Mouse (Mus musculus): ENCODE data around the gene Ubash3b. TPM values are rescaled to one million over a fixed set of nuclear protein-coding genes. Genes with fewer than 3 reads are reported as not detected.

Gene Ubash3b
- polyA plus RNA-seq, 1 experiment = 85.5 TPM

DNA sequence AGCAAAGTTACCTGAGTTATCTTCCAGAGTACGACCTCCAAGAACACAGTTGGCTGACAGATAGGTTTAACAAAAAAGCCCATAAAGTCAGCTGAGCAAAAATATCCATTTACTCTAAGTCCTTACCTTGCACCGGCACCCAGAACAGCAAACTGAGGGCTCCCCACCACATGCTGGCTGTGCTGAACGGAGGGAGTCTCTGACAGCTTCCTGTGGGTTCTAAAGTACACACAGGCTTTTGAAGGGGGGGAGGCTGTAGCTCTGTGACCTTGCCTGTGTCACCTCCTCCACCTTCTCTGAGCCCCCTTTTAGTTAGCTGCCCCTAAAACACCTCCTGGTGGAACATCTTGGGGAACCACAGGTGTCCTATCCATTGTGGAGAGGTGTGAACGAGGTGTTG is 157.1 kb downstream of the Ubash3b start, which contains the start of gene Crtam:
Gene Crtam (minus strand): TSS at position 214 of the 400 bp plus-strand sequence.
- Histone ChIP-seq H3K4me3 (replicated peaks) (no peak within 1 kb of the TSS), H3K36me3 (replicated peaks; ENCODE audit: low read length) (peaks cover 13% of the 10 kb centered on the region), H3K4me1 (peaks cover 24% of the 10 kb centered on the region), H3K9me3 (no peaks in the 10 kb centered on the region), H3K27me3 (replicated peaks) (no peaks in the 10 kb centered on the region)
- no peak for TF ChIP-seq GATA1 (IDR thresholded peaks at IDR 0.05; ENCODE audit: borderline replicate concordance, low read length)
- TF ChIP-seq FLI1 (IDR thresholded peaks at IDR 0.05; ENCODE audit: low read length) = no peak

DNA sequence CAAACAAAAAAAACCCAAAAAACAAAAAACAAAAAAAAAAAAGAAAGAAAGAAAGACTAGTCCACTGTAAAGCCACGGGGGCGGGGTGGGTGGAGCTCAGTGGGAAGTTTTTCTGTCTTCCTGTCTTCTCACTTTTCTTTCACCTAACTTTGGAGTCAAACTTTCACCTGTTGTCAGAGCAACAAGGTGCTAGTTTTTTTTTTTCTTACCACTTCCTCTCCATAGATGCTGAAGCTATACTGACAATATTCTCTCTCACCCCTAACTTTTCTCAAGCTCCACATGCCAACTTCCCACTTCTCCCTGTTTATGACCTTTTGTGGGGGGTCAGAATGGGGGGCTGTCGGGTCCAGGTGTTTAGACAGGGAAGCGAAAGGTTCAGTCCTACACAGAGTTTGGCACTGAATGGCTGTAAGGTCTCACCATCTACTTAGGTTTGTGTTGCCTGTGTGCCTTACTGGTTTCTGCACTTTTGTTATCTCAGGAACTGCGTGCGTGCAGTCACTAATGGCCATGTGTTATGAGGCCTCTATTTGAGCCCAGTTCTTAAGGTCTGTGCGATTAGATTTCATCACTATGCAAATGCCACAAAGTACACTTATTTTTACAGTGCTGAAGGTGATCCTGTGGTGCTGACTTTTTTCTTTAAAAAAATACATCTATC is 164.2 kb downstream of the Ubash3b start:
- peaks cover 21% of the 10 kb centered on the region for H3K4me1 ChIP-seq
- H3K36me3 ChIP-seq (replicated peaks; ENCODE audit: low read length) = no peaks in the 10 kb centered on the region
- no peaks in the 10 kb centered on the region for H3K27me3 ChIP-seq (replicated peaks)
- TF ChIP-seq GATA1 (IDR thresholded peaks at IDR 0.05; ENCODE audit: borderline replicate concordance, low read length) (no peak), FLI1 (IDR thresholded peaks at IDR 0.05; ENCODE audit: low read length) (no peak)
- H3K9me3 ChIP-seq = no peaks in the 10 kb centered on the region
- H3K4me3 ChIP-seq (replicated peaks) = no peak overlapping the region

DNA sequence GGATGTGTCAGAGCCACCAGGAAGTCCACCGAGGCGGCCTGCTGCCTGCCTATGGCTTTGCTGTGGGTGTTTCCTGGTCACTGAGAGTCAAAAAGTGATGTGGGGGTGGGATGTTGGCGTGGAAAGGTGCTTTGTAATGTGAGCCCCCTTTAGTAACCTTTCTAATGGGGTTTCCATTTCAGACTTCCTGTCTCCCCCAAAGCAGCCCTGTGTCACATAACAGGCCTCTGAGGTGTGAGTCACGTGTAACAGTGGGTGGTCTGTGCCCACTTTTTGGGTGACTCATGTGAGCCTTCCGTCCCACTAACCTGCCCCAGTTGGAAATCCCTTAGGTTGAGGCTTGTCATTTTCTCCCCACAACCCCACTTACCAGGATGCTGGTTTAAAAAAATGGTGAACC is 167.4 kb downstream of the Ubash3b start:
- H3K4me3 ChIP-seq (replicated peaks) = no peak overlapping the region
- H3K36me3 ChIP-seq (replicated peaks; ENCODE audit: low read length) = no peaks in the 10 kb centered on the region
- H3K4me1 ChIP-seq = peaks cover 21% of the 10 kb centered on the region
- TF ChIP-seq FLI1 (IDR thresholded peaks at IDR 0.05; ENCODE audit: low read length) = no peak
- no peak for TF ChIP-seq GATA1 (IDR thresholded peaks at IDR 0.05; ENCODE audit: borderline replicate concordance, low read length)
- H3K9me3 ChIP-seq = no peaks in the 10 kb centered on the region
- H3K27me3 ChIP-seq (replicated peaks) = no peaks in the 10 kb centered on the region

DNA sequence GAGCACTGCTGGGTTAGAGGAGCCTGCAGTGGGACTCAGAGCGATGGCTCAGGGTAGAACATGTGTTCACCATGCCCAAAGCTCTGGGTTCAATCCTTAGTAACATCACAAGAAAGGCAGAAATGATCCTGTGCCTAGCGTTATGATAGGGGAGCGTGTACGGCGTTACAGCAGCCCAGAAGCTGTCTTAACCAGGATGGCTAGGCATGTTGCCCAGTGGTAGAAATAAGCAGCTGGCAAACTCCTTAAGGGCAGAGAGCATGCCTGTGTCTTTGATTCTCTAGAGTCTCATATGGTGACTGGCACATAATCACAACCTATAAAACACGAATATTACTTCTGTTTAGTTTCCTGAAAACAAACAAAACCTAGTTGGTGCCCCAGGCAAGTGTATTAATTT is 170.0 kb downstream of the Ubash3b start:
- H3K4me1 ChIP-seq = peaks cover 17% of the 10 kb centered on the region
- TF ChIP-seq GATA1 (IDR thresholded peaks at IDR 0.05; ENCODE audit: borderline replicate concordance, low read length) = no peak
- no peak for TF ChIP-seq FLI1 (IDR thresholded peaks at IDR 0.05; ENCODE audit: low read length)
- H3K27me3 ChIP-seq (replicated peaks) = peaks cover 9% of the 10 kb centered on the region
- no peaks in the 10 kb centered on the region for H3K9me3 ChIP-seq
- H3K36me3 ChIP-seq (replicated peaks; ENCODE audit: low read length) = peaks cover 5% of the 10 kb centered on the region
- H3K4me3 ChIP-seq (replicated peaks) = no peak overlapping the region

DNA sequence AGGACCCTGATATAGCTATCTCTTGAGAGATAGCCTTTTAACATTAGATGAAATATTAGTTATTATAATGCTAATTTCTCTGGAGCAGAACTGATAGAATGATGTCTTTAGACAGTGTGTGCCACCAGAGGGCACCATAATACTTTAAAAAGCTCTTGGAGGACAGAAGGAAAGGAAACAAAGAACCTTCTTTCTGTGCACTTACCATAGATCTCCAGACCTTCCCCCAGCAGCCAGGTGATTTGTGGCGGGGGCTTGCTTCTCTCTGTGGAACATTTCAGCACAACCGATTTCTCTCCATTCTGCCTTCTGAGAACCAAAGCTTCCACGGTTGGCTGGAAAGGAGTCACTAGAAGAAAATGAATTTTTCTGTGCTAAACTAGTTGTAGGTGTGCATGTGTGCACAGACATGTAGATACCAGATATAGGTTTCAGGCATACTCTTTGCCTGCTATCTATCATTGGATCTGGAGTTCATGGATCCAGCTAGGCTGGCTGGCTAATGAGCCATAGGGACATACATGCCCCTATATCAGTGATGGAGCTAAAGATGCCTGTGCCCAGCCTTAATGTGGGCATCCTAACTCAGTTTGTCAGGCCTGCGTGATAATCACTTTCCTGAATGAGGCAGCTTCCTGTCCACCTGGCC is 171.4 kb downstream of the Ubash3b start:
- H3K4me3 ChIP-seq (replicated peaks) = no peak overlapping the region
- peaks cover 9% of the 10 kb centered on the region for H3K27me3 ChIP-seq (replicated peaks)
- H3K4me1 ChIP-seq = peaks cover 9% of the 10 kb centered on the region
- peaks cover 5% of the 10 kb centered on the region for H3K36me3 ChIP-seq (replicated peaks; ENCODE audit: low read length)
- TF ChIP-seq GATA1 (IDR thresholded peaks at IDR 0.05; ENCODE audit: borderline replicate concordance, low read length) (no peak), FLI1 (IDR thresholded peaks at IDR 0.05; ENCODE audit: low read length) (no peak)
- H3K9me3 ChIP-seq = no peaks in the 10 kb centered on the region

DNA sequence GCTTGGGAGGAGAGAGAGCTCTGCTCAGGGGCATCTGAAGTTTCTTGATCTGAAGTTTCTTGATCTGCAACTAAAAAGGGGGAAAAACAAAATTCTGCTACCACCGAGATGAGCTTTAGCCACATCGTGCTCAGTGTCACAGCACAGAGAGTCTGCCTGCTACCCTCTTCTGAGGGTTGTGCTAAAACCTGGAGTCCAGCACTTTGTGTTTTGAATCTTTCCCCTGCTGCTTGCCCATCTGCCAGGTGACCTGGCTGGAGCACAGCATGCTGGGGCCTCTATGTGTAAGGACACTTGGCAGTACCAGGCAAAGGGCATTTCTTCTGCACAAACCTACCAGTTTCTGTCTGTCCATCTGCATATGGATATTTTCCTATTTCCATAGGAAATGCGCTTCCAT is 177.2 kb downstream of the Ubash3b start:
- TF ChIP-seq FLI1 (IDR thresholded peaks at IDR 0.05; ENCODE audit: low read length) (no peak), GATA1 (IDR thresholded peaks at IDR 0.05; ENCODE audit: borderline replicate concordance, low read length) (no peak)
- Histone ChIP-seq H3K4me3 (replicated peaks) (no peak overlapping the region), H3K36me3 (replicated peaks; ENCODE audit: low read length) (peaks cover 5% of the 10 kb centered on the region), H3K4me1 (no peaks in the 10 kb centered on the region), H3K9me3 (no peaks in the 10 kb centered on the region), H3K27me3 (replicated peaks) (peaks cover 18% of the 10 kb centered on the region)

DNA sequence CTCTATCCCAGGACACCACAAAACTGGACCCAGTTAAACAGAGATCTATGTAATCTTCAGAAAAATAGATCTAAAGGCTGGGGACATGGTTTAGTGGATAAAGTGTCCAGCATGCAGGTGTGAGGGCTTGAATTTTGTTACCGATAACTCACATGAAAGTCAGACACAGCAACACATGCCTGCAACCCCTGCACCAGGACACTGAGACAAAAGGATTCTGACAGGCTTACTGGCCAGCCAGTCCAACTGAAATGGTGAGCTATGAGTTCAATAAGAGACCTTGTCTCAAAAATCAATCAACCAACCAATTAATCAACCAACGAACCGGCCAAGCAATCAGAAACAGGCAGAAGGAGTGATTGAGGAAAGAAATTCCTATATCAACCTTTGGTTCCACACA is 177.7 kb downstream of the Ubash3b start:
- Histone ChIP-seq H3K36me3 (replicated peaks; ENCODE audit: low read length) (peaks cover 5% of the 10 kb centered on the region), H3K4me1 (no peaks in the 10 kb centered on the region), H3K4me3 (replicated peaks) (no peak overlapping the region), H3K27me3 (replicated peaks) (peaks cover 18% of the 10 kb centered on the region), H3K9me3 (no peaks in the 10 kb centered on the region)
- TF ChIP-seq FLI1 (IDR thresholded peaks at IDR 0.05; ENCODE audit: low read length) (no peak), GATA1 (IDR thresholded peaks at IDR 0.05; ENCODE audit: borderline replicate concordance, low read length) (no peak)

DNA sequence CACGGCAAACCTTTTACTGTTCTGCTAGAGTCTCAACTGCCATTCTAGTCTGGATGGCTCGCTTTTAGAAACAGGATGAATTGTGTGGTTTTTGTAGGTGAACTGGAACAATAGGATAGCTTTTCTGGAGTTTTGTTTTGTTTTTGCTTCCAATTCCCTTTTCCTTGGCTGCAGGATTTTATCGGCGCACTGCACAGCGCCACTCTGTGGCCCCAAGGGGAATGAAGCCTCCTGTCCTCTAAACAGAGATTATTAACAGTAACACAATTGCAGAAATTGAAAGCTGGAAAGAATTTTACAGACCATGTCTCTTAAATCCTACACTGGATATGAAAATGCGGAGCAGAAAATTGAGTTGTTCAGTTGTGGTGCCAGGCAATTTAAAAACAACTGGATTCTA is 179.0 kb downstream of the Ubash3b start:
- Histone ChIP-seq H3K4me1 (no peaks in the 10 kb centered on the region), H3K27me3 (replicated peaks) (peaks cover 16% of the 10 kb centered on the region), H3K36me3 (replicated peaks; ENCODE audit: low read length) (peaks cover 9% of the 10 kb centered on the region), H3K4me3 (replicated peaks) (no peak overlapping the region), H3K9me3 (0 out of 2 replicates have a peak, but pooled peaks cover 3% of the 10 kb centered on the region)
- TF ChIP-seq FLI1 (IDR thresholded peaks at IDR 0.05; ENCODE audit: low read length) = no peak
- TF ChIP-seq GATA1 (IDR thresholded peaks at IDR 0.05; ENCODE audit: borderline replicate concordance, low read length) = no peak

DNA sequence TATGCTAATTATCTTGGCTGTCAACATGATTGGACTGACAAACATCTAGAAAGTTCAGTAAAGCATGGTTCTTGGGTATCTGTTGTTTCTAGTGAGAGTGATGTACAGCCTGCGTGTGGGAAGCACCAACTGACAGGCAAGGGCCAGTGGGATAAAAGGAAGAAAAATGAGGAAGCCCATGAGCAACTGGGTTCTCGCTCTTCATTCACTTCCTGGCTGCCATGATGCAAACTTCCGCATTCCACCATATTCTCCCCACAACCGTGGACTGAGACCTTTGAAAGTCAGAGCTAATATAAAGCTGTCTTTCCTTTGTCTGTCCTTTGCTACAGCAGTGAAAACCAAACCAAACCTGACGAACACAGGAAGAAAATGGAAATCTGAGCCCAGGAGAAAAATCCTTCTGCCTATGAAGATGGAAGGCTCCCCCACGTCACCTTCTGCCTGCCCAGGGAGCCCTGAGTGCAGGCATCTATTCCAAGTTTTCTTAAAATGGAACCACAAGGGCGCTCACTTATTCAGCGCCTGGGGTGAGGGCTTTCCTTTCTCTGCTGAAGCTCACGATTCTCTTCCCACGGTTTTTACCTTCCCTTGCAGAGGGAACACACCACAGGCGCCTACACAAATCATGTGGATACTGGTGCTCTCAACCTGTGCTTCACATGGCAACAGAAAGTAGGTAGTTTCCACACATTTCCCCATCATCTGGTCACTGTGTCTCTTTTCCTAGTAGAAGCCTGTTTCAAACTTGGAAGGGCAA is 187.3 kb downstream of the Ubash3b start:
- no peak overlapping the region for H3K4me3 ChIP-seq (replicated peaks)
- H3K36me3 ChIP-seq (replicated peaks; ENCODE audit: low read length) = peaks cover 50% of the 10 kb centered on the region
- peaks cover 17% of the 10 kb centered on the region for H3K27me3 ChIP-seq (replicated peaks)
- peaks cover 22% of the 10 kb centered on the region for H3K9me3 ChIP-seq
- TF ChIP-seq FLI1 (IDR thresholded peaks at IDR 0.05; ENCODE audit: low read length) = no peak
- no peak for TF ChIP-seq GATA1 (IDR thresholded peaks at IDR 0.05; ENCODE audit: borderline replicate concordance, low read length)
- H3K4me1 ChIP-seq = no peaks in the 10 kb centered on the region

DNA sequence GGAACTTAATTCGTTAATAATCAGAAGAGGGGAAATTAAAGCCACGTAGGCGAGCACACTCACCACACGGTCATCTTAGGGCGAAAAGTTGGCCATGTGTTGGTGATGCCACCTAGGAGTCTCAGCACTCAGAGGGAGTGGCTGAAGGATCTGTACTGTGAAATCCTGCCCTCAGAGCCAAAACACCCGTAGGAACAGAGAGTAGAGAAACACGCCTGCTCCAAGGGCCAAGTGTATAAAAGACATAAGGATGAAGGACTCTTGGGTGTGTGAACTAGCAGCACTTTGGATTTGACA is 197.1 kb downstream of the Ubash3b start:
- Histone ChIP-seq H3K4me3 (replicated peaks) (no peak overlapping the region), H3K4me1 (peaks cover 19% of the 10 kb centered on the region), H3K9me3 (peaks cover 17% of the 10 kb centered on the region), H3K27me3 (replicated peaks) (peaks cover 51% of the 10 kb centered on the region), H3K36me3 (replicated peaks; ENCODE audit: low read length) (peaks cover 6% of the 10 kb centered on the region)
- TF ChIP-seq GATA1 (IDR thresholded peaks at IDR 0.05; ENCODE audit: borderline replicate concordance, low read length) (no peak), FLI1 (IDR thresholded peaks at IDR 0.05; ENCODE audit: low read length) (no peak)

Measured in megakaryocyte, embryonic 14.5 days (primary cell).